Mouse (Mus musculus): ENCODE measurements around the gene Vav3. TPM values are rescaled to one million over a fixed set of nuclear protein-coding genes. Genes with fewer than 3 reads are reported as not detected.

Vav3 gene
- total RNA-seq, 2 experiments from 2014 or later: 7.0 to 8.1 TPM

- DNase-seq (ENCODE audit: low spot score in 2 of 2): no peak
Measured at GRCm38 (mm10) chr3:109573549-109574146, 233.2 kb downstream of the Vav3 start.

- DNase-seq (ENCODE audit: low spot score in 2 of 2): no peak
Measured at GRCm38 (mm10) chr3:109574161-109574560, 233.7 kb downstream of the Vav3 start.

GRCm38 (mm10) chr3:109578347-109578746 is 237.9 kb downstream of the Vav3 start:
- no peak for DNase-seq (ENCODE audit: low spot score in 2 of 2)

- no peak for DNase-seq (ENCODE audit: low spot score in 2 of 2)
Measured at GRCm38 (mm10) chr3:109578983-109579382, 238.5 kb downstream of the Vav3 start.

GRCm38 (mm10) chr3:109585946-109586345 is 245.5 kb downstream of the Vav3 start:
- DNase-seq (ENCODE audit: low spot score in 2 of 2): no peak

GRCm38 (mm10) chr3:109592970-109593369 is 252.5 kb downstream of the Vav3 start:
- DNase-seq (ENCODE audit: low spot score in 2 of 2): no peak

GRCm38 (mm10) chr3:109596084-109596483 is 255.6 kb downstream of the Vav3 start:
- no peak for DNase-seq (ENCODE audit: low spot score in 2 of 2)

- no peak for DNase-seq (ENCODE audit: low spot score in 2 of 2)
Measured at GRCm38 (mm10) chr3:109600699-109601451, 260.4 kb downstream of the Vav3 start.

- no peak for DNase-seq (ENCODE audit: low spot score in 2 of 2)
Measured at GRCm38 (mm10) chr3:109602753-109603152, 262.3 kb downstream of the Vav3 start.

GRCm38 (mm10) chr3:109606121-109606520 is 265.7 kb downstream of the Vav3 start:
- no peak for DNase-seq (ENCODE audit: low spot score in 2 of 2)

GRCm38 (mm10) chr3:109621721-109622120 is 281.3 kb downstream of the Vav3 start:
- no peak for DNase-seq (ENCODE audit: low spot score in 2 of 2)

GRCm38 (mm10) chr3:109622361-109622760 is 281.9 kb downstream of the Vav3 start:
- DNase-seq (ENCODE audit: low spot score in 2 of 2): no peak

- DNase-seq (ENCODE audit: low spot score in 2 of 2): no peak
Measured at GRCm38 (mm10) chr3:109622816-109623215, 282.4 kb downstream of the Vav3 start.

- no peak for DNase-seq (ENCODE audit: low spot score in 2 of 2)
Measured at GRCm38 (mm10) chr3:109623770-109624169, 283.3 kb downstream of the Vav3 start.

GRCm38 (mm10) chr3:109636045-109636444 is 295.6 kb downstream of the Vav3 start:
- DNase-seq (ENCODE audit: low spot score in 2 of 2): no peak

- no peak for DNase-seq (ENCODE audit: low spot score in 2 of 2)
Measured at GRCm38 (mm10) chr3:109639386-109639785, 298.9 kb downstream of the Vav3 start.

GRCm38 (mm10) chr3:109640796-109641195 is 300.3 kb downstream of the Vav3 start:
- DNase-seq (ENCODE audit: low spot score in 2 of 2): no peak

GRCm38 (mm10) chr3:109648242-109648641 is 307.8 kb downstream of the Vav3 start:
- no peak for DNase-seq (ENCODE audit: low spot score in 2 of 2)

GRCm38 (mm10) chr3:109651479-109651878 is 311.0 kb downstream of the Vav3 start:
- no peak for DNase-seq (ENCODE audit: low spot score in 2 of 2)

GRCm38 (mm10) chr3:109652860-109653631 is 312.6 kb downstream of the Vav3 start:
- no peak for DNase-seq (ENCODE audit: low spot score in 2 of 2)

GRCm38 (mm10) chr3:109654386-109654785 is 313.9 kb downstream of the Vav3 start:
- DNase-seq (ENCODE audit: low spot score in 2 of 2): no peak

- DNase-seq (ENCODE audit: low spot score in 2 of 2): no peak
Measured at GRCm38 (mm10) chr3:109671716-109672115, 331.3 kb downstream of the Vav3 start.
